ENCODE assay signal across 8 mouse cellular contexts in the genomic region with DNA sequence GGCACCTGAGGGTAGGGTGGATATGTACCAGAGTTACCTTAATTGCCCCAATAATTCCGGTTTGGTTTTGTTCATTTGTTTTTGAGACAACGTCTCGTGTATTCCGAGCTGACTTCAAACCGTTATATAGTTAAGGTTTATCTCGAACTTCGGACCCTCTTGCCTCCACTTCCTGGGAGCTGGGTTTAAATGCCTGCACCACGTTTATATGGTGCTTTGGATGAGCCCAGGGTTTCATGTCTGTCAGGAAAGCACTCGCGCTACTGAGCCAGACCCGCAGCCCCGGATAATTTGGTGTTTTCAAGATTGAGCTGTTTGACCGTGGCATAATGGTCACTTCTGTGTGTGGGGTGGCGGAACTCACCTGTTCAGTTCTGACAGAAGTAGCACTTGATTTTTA. TPM values are rescaled to one million over a fixed set of nuclear protein-coding genes. Genes with fewer than 3 reads are reported as not detected.
DNase-seq lines count a peak whose midpoint lies in the region; ATAC-seq and TF ChIP-seq lines count a peak whose summit lies in the region.

No protein-coding gene starts in this region.

- 0 out of 2 replicates have a peak, but pooled peaks cover 3% of the 10 kb centered on the region for H3K27me3 ChIP-seq in kidney, embryonic 15.5 days
- H3K27me3 ChIP-seq in hindbrain, embryonic 13.5 days = peaks cover 18% of the 10 kb centered on the region
- 0 out of 2 replicates have a peak, but pooled peaks cover 3% of the 10 kb centered on the region for H3K27me3 ChIP-seq in midbrain, embryonic 15.5 days (replicated peaks)

- peaks cover 34% of the 10 kb centered on the region for H3K36me3 ChIP-seq in kidney, embryonic 15.5 days
- H3K36me3 ChIP-seq in hindbrain, embryonic 13.5 days = peaks cover 33% of the 10 kb centered on the region
- H3K36me3 ChIP-seq in midbrain, embryonic 15.5 days (replicated peaks) = peaks cover 3% of the 10 kb centered on the region; the same call in 1 of the 2 replicates

- no peak for ATAC-seq in kidney, embryonic 15.5 days (replicated peaks; ENCODE audit: low FRiP score)
- no peak; the same call in 1 of the 2 replicates for ATAC-seq in hindbrain, embryonic 13.5 days (ENCODE audit: low FRiP score)
- no peak for ATAC-seq in midbrain, embryonic 15.5 days (replicated peaks)

- no peak for TF ChIP-seq POLR2A in bone marrow macrophage, adult 2 months (IDR thresholded peaks at IDR 0.05; ENCODE audit: borderline replicate concordance, low read depth, low read length)

- peak overlapping the region; percentile 89 for H3K9ac ChIP-seq in kidney, embryonic 15.5 days
- H3K9ac ChIP-seq in hindbrain, embryonic 13.5 days = peak overlapping the region; percentile 92
- H3K9ac ChIP-seq in midbrain, embryonic 15.5 days = peak overlapping the region; percentile 99

- peaks cover 17% of the 10 kb centered on the region for H3K4me1 ChIP-seq in kidney, embryonic 15.5 days
- peaks cover 6% of the 10 kb centered on the region for H3K4me1 ChIP-seq in bone marrow macrophage, adult 2 months (ENCODE audit: control insufficient read depth, insufficient read depth, low read length)
- peaks cover 17% of the 10 kb centered on the region for H3K4me1 ChIP-seq in hindbrain, embryonic 13.5 days (replicated peaks)
- H3K4me1 ChIP-seq in midbrain, embryonic 15.5 days = peaks cover 21% of the 10 kb centered on the region

- no peaks in the 10 kb centered on the region for H3K9me3 ChIP-seq in kidney, embryonic 15.5 days (replicated peaks)
- no peaks in the 10 kb centered on the region for H3K9me3 ChIP-seq in hindbrain, embryonic 13.5 days
- no peaks in the 10 kb centered on the region for H3K9me3 ChIP-seq in midbrain, embryonic 15.5 days

- TF ChIP-seq CTCF in bone marrow macrophage, adult 2 months (IDR thresholded peaks at IDR 0.05; ENCODE audit: low read depth, low read length) = no peak

- no peak for DNase-seq in kidney, postnatal 10 days
- DNase-seq in adrenal gland, postnatal 36 days = no peak
- DNase-seq in urinary bladder, adult 2 months (ENCODE audit: low spot score) = no peak
- no peak for DNase-seq in spleen, postnatal 4 days (ENCODE audit: low spot score in 2 of 2)

- peak overlapping the region; percentile 76 for H3K4me2 ChIP-seq in kidney, embryonic 15.5 days
- H3K4me2 ChIP-seq in hindbrain, embryonic 13.5 days = peak overlapping the region; percentile 92
- peak overlapping the region; percentile 84 for H3K4me2 ChIP-seq in midbrain, embryonic 15.5 days

- H3K27ac ChIP-seq in kidney, embryonic 15.5 days = peak overlapping the region; percentile 87; the same call in 1 of the 2 replicates
- H3K27ac ChIP-seq in bone marrow macrophage, adult 2 months (ENCODE audit: insufficient read depth, low read depth, low read length) = no peak overlapping the region
- H3K27ac ChIP-seq in hindbrain, embryonic 13.5 days = no peak overlapping the region
- no peak overlapping the region for H3K27ac ChIP-seq in midbrain, embryonic 15.5 days

- peak overlapping the region; percentile 99 for H3K4me3 ChIP-seq in kidney, embryonic 15.5 days (replicated peaks)
- peak overlapping the region; percentile 93 for H3K4me3 ChIP-seq in bone marrow macrophage, adult 2 months (ENCODE audit: insufficient read depth, low read length)
- peak overlapping the region; percentile 83 for H3K4me3 ChIP-seq in hindbrain, embryonic 13.5 days
- peak overlapping the region; percentile 100 for H3K4me3 ChIP-seq in midbrain, embryonic 15.5 days

- WGBS in kidney, embryonic 15.5 days = 1% methylated on average over 14 of the region's 14 CpGs
- WGBS in hindbrain, embryonic 13.5 days = 3% methylated on average over 14 of the region's 14 CpGs
- 2% methylated on average over 14 of the region's 14 CpGs for WGBS in midbrain, embryonic 15.5 days

RNA-seq across cellular contexts. Expression of a gene that starts 2.3 kb away (rescaled TPM):
- polyA plus RNA-seq in kidney, embryonic 15.5 days (2015; fragmentation: Nextera tagmentation; extraction: Ambion mirVana) = 184 and 190 TPM in 2 replicates
- 29.6 and 33.5 TPM in 2 replicates for polyA plus RNA-seq in bone marrow macrophage, adult 2 months (2012; ENCODE audit: insufficient read depth, insufficient read length, missing spikeins)
- polyA plus RNA-seq in hindbrain, embryonic 13.5 days (2015; fragmentation: Nextera tagmentation; extraction: Ambion mirVana) = 145 and 149 TPM in 2 replicates
- 127 and 132 TPM in 2 replicates for polyA plus RNA-seq in midbrain, embryonic 15.5 days (2015; fragmentation: Nextera tagmentation; extraction: Ambion mirVana)
- 10 to 100 TPM; 30.8 to 38.2 TPM for total RNA-seq in adrenal gland, postnatal 36 days (2021)
- 29.4 and 35.5 TPM in 2 replicates for polyA plus RNA-seq in urinary bladder, adult 2 months (2012; rRNA removed)

RNA-seq across cellular contexts. Expression of a gene that starts 17.7 kb away (rescaled TPM):
- not detected in 2 replicates for polyA plus RNA-seq in kidney, embryonic 15.5 days (2015; fragmentation: Nextera tagmentation; extraction: Ambion mirVana)
- polyA plus RNA-seq in bone marrow macrophage, adult 2 months (2012; ENCODE audit: insufficient read depth, insufficient read length, missing spikeins) = not detected in 2 replicates
- not detected in 2 replicates for polyA plus RNA-seq in hindbrain, embryonic 13.5 days (2015; fragmentation: Nextera tagmentation; extraction: Ambion mirVana)
- not detected in 2 replicates for polyA plus RNA-seq in midbrain, embryonic 15.5 days (2015; fragmentation: Nextera tagmentation; extraction: Ambion mirVana)
- not detected for total RNA-seq in adrenal gland, postnatal 36 days (2021)
- not detected in 2 replicates for polyA plus RNA-seq in urinary bladder, adult 2 months (2012; rRNA removed)

RNA-seq across cellular contexts. Expression of a gene that starts 18.4 kb away (rescaled TPM):
- 107 and 117 TPM in 2 replicates for polyA plus RNA-seq in kidney, embryonic 15.5 days (2015; fragmentation: Nextera tagmentation; extraction: Ambion mirVana)
- polyA plus RNA-seq in bone marrow macrophage, adult 2 months (2012; ENCODE audit: insufficient read depth, insufficient read length, missing spikeins) = 75.3 and 89.0 TPM in 2 replicates
- polyA plus RNA-seq in hindbrain, embryonic 13.5 days (2015; fragmentation: Nextera tagmentation; extraction: Ambion mirVana) = 84.5 and 87.0 TPM in 2 replicates
- 80.2 and 84.7 TPM in 2 replicates for polyA plus RNA-seq in midbrain, embryonic 15.5 days (2015; fragmentation: Nextera tagmentation; extraction: Ambion mirVana)
- 100 to 1,000 TPM; 110 to 117 TPM for total RNA-seq in adrenal gland, postnatal 36 days (2021)
- 73.2 and 86.9 TPM in 2 replicates for polyA plus RNA-seq in urinary bladder, adult 2 months (2012; rRNA removed)

RNA-seq across cellular contexts. Expression of a gene that starts 48.3 kb away (rescaled TPM):
- 15.8 and 16.1 TPM in 2 replicates for polyA plus RNA-seq in kidney, embryonic 15.5 days (2015; fragmentation: Nextera tagmentation; extraction: Ambion mirVana)
- polyA plus RNA-seq in bone marrow macrophage, adult 2 months (2012; ENCODE audit: insufficient read depth, insufficient read length, missing spikeins) = 10.8 and 11.8 TPM in 2 replicates
- 12.5 and 13.1 TPM in 2 replicates for polyA plus RNA-seq in hindbrain, embryonic 13.5 days (2015; fragmentation: Nextera tagmentation; extraction: Ambion mirVana)
- 10.0 and 10.7 TPM in 2 replicates for polyA plus RNA-seq in midbrain, embryonic 15.5 days (2015; fragmentation: Nextera tagmentation; extraction: Ambion mirVana)
- total RNA-seq in adrenal gland, postnatal 36 days (2021) = 10 to 100 TPM; 15.0 to 18.5 TPM
- polyA plus RNA-seq in urinary bladder, adult 2 months (2012; rRNA removed) = 8.9 and 10.6 TPM in 2 replicates
